Comparison of ENCODE assay signal across 25 mouse cellular contexts in the genomic region with DNA sequence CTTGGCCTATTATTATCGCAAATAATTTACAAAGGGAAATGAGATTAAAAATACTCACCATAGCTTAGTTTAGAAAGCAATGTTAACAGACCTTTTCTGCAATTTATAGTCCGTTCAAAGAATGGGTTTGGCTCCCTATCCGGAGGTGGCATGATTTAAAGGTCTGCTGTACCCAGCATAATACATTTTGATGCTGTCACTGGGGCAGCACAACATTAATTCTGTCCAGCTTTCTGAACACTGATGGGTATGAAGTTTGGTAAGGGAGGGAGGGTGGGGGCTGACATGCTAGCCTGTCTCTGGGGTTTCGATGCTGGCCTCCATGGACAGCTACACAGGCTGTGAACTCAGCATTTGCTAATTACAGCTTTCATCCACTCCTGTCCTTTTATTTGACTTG.
"Had no signal": no experiment of that assay in that cellular context is flagged by ENCODE, and none has a peak within 500 bp of the region (broad histone marks: within the 10 kb centered on the region; RNA-seq: fewer than 3 reads in every experiment).

No protein-coding gene starts in this region.

- ATAC-seq: hindbrain, embryonic 16.5 days; inflammation-experienced regulatory T-cells, adult 6 months; intestine, embryonic 15.5 days; intestine, postnatal 0 days; liver, embryonic 12.5 days had no signal

- H3K4me3 ChIP-seq: gastrocnemius, adult 2 months; heart, embryonic 10.5 days; heart, embryonic 12.5 days; hindbrain, embryonic 10.5 days; hindbrain, embryonic 12.5 days; intestine, embryonic 15.5 days; kidney, embryonic 15.5 days; limb, embryonic 13.5 days; limb, embryonic 15.5 days; liver, embryonic 12.5 days had no signal

- H3K27me3 ChIP-seq: heart, embryonic 12.5 days; hindbrain, embryonic 12.5 days; intestine, embryonic 15.5 days; kidney, embryonic 15.5 days; limb, embryonic 13.5 days; limb, embryonic 15.5 days; liver, embryonic 12.5 days had no signal

- H3K9ac ChIP-seq: heart, embryonic 12.5 days; hindbrain, embryonic 12.5 days; hindbrain, embryonic 14.5 days; intestine, embryonic 15.5 days; kidney, embryonic 15.5 days; limb, embryonic 13.5 days; limb, embryonic 15.5 days; liver, embryonic 12.5 days had no signal

- H3K4me2 ChIP-seq: heart, embryonic 12.5 days; hindbrain, embryonic 12.5 days; hindbrain, embryonic 14.5 days; intestine, embryonic 15.5 days; kidney, embryonic 15.5 days; limb, embryonic 13.5 days; limb, embryonic 15.5 days; liver, embryonic 12.5 days had no signal

- H3K4me1 ChIP-seq: heart, embryonic 10.5 days; intestine, embryonic 15.5 days; limb, embryonic 13.5 days; liver, embryonic 12.5 days had no signal

- DNase-seq: gastrocnemius, adult 2 months; gastrocnemius, postnatal 10 days; gastrocnemius, postnatal 25 days; heart, postnatal 10 days; heart, postnatal 4 days; kidney, adult 2 months; kidney, adult 9 months; kidney, postnatal 14 days; kidney, postnatal 36 days; layer of hippocampus, postnatal 36 days; left cerebral cortex, postnatal 4 days had no signal

- H3K36me3 ChIP-seq: heart, embryonic 10.5 days; heart, embryonic 12.5 days; hindbrain, embryonic 10.5 days; hindbrain, embryonic 12.5 days; intestine, embryonic 15.5 days; kidney, embryonic 15.5 days; limb, embryonic 13.5 days; limb, embryonic 15.5 days; liver, embryonic 12.5 days had no signal

- H3K27ac ChIP-seq: gastrocnemius, adult 2 months; heart, embryonic 10.5 days; hindbrain, embryonic 10.5 days; hindbrain, embryonic 12.5 days; hindbrain, embryonic 14.5 days; intestine, embryonic 15.5 days; kidney, embryonic 15.5 days; kidney, postnatal 0 days; limb, embryonic 13.5 days; limb, embryonic 15.5 days; liver, embryonic 12.5 days had no signal

- H3K9me3 ChIP-seq: heart, embryonic 10.5 days; heart, embryonic 12.5 days; hindbrain, embryonic 10.5 days; intestine, embryonic 15.5 days; kidney, embryonic 15.5 days; limb, embryonic 13.5 days; limb, embryonic 15.5 days; liver, embryonic 12.5 days had no signal
